Mouse (Mus musculus): ENCODE measurements around the gene Pnpla8.

GRCm38 (mm10) chr12:44355116-44355515, 133.9 kb downstream of the Pnpla8 start:
- TF ChIP-seq CTCF (IDR thresholded peaks at IDR 0.05; ENCODE audit: insufficient read depth, low read depth, low read length) = no peak
- no peak for TF ChIP-seq POLR2A (IDR thresholded peaks at IDR 0.05; ENCODE audit: insufficient read depth, low read depth, low read length)

Data from olfactory bulb, adult 2 months (tissue).